Mouse (Mus musculus) heart, adult 18-20 months (tissue): Measurements from ENCODE around the gene Exoc4. TPM values are rescaled to one million over a fixed set of nuclear protein-coding genes. Genes with fewer than 3 reads are reported as not detected.

Experiments used
- DNase-seq, 2 experiments: peaks; one replicate each; pipeline ENCODE4 v3.0.0; 2021 to 2022; ENCODE audit warnings: mixed read lengths in 1 of 2
- total RNA-seq, 2 experiments: library from RNA; stranded (reverse); gene quantifications; 2 replicates each; pipeline ENCODE4 v1.2.3; 2021

The Exoc4 gene
- total RNA-seq, 2 experiments from 2014 or later: 36.7 to 37.1 TPM

DNA sequence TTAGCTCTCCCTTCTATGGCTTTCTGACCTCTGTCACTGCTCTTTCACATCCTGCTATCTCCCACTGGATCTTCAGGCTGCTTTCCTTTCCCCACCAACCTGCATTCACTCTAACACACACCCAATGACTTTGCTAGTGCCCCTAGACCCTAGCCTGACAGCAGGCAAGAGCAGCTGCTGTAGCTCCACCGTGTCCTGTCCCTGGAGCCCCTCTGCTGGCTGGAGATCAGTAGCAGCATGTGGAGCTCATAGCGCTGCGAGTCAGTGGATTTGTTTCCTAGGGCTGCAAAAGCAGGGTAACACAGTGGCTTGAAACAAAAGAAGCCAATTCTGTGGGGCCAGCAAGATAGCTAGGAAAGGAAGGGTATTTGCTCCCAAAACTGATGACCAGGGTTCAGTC is 515.1 kb downstream of the Exoc4 start:
- peak; percentile 9 to 11 for DNase-seq

DNA sequence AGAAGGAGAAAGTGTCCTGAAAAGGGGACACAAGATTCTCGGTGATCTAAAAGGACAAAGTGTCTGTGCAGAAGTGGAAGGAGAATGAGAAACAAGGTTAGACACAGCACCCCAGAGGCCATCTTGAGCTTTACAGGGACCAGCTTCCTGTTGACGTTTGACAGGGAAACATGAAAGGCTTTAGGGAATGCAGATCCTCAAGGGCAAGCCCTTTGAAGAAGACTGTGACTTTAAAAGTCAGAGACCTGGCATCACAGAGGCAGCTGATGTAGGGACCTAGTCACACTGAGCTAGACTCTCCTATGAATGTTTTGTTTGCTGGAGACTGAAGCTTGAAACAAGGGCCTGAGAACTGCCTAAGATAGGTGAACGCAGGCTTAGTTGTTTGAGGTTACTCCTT is 520.4 kb downstream of the Exoc4 start:
- no peak for DNase-seq

DNA sequence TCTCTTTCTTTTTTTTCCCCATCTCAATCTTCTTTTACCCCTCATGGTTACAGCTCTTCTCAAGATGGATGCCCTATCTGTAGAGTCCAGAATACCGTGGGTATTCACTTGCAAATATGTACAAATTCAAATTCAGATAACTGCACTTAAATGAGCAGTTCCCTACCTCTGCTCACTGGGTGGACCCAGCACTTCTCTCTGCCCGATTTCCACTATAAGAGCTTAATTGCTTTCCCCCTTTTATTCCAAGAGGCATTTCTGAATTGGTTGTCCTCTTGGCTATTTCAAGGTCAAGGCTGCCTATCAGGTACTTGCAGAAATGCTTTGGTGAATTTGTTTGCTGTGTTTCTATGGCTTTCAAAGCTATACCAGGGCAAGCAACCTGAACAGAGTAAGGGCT is 521.1 kb downstream of the Exoc4 start:
- no peak for DNase-seq

DNA sequence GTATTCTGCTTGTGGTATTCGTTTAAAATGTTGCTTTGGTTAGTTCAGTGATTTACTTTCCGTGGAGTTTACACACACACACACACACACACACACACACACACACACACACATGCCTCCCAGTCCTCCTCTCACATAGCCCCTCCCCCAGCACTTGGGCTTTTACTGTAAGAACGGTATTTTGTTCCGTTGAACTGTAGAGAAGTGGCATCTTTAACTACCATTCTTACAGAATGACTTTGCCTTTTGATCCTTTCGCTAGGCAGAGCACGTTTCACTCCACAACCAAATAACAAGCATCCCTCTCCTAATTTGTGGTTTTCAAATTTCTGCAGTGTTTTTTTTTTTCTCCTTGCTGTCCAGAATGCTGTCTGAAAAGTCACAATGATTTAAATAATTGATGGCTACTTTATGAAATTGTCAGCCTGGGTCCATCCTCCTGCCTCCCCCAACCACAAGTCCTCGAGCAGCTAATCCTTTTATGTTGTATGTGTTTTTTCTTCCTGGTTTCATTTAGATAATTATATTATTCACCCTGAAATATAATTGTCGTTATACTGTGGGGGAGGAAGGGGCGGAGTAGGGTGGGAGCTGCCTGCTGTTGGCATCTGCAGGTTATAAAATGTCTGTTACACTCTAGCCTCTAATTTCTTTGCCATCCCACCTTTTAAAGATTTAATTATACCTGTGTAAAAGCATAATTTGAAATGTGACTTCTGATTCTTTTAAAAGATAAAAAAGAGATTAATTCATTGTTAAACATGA is 523.8 kb downstream of the Exoc4 start:
- no peak for DNase-seq

DNA sequence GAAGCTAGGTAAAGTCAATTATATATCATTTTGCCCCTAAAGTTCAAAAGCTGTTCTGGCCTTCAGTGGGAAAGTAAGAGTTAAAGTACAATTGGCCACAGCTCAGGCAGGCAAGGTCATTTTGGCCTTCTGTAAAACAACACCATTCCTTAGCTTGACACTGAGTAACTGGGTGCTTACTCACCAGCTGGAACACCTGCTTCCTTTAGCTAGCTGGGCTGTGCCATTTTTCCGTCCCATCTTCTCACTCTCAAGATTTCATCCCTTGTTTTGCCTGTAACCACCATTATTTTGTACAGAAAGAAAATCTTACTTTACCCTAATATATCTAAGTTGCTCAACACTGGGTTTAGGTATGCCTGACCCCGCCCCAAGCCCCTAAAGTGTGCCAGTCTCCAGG is 543.7 kb downstream of the Exoc4 start:
- no peak for DNase-seq

DNA sequence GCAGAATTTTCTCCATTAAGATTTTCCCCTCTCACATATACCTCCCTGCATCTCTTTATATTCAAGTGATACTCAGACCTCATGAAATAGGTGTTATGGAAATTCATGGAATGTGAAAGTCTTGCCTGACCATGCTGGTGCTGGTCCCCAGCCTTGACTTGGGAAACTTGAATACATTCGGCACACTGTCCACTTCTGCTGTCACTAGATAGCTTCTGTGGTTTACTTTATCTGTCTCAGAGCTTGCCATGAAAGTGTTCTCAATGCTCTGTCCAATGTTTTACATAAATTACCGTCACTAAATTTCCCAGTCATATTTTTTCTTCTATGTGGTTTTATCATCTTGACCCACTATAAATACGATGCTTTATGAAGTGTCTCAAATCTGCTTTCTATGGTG is 552.4 kb downstream of the Exoc4 start:
- DNase-seq: no peak

DNA sequence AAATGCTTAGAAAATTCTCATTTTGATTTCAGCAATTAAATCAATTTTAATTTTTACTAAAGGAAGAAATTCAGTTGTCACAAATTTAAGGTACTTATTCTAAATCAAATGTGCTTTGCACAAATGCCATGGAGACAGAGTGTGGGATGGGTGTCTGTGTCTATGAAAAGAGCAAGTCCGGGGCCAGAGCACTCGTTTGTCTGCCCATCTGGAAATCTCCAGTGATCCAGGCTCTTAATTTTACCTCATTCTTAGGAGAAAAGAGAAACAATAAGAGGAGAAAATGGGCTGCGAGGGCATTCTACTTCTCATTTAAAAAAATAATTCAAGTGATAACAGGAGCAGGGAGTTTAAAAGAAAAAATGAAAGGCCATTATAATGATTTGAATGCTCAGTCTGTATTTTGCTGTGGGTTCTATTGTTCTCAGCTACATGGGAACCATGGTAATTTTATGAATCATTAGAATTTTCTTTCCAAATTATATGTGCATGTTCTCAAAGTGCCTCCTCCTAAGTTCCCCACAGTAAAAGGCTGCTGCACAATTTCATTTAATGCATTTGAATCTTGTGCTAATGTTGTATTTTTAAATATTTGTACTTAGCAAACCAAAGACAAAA is 554.7 kb downstream of the Exoc4 start:
- DNase-seq: no peak

DNA sequence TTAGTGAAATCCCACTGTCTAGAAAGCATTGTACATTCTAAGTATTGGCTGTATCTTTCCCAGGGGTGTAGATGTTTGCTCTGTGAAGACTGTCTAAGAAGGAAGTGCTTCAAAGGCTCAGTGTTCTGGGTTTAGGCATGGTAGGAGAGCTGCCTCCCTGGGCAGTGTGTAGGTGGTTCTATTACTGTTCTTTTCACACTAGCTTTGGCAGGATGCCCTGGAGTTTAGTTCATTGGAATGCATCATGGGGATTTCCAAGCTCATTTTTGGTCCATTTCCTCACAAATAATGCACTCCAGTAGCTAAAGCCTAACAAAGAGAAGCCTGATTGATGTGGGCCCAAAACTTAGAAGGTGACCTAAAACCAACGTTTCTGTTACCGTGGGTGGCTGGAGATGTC is 555.9 kb downstream of the Exoc4 start:
- DNase-seq: peak; percentile 33 to 49

DNA sequence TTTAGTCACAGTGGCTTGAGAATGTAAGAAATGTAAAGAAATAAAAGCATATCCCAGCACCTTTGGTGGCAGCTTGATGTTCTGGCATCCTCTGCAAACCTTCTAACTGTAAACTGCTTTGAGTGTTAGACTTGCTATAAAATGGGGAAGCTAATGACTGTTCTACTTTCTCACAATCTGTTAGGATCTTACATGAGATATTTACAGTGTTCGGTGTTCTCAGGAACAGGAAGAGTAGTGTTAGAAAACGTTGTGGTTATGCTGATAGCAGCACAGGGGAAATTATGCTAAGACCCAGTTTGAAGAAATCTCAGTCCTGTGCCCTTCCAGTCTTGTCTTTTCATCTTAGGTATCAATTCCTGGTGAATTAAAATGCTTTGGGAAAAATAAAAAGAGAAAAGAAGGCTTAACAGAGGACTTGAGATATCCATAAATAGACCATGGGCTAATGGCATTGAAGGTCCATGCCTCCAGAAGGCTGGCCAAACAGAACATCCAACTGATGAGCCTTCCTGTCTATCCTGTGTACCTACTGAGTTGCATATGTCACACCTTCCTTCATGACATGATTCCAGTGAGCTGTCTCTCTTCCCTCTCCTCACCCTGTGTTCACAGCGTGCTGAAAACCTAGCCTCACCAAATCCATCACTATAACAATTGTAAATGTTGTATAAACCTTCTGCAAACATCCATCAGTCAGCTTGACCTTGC is 557.3 kb downstream of the Exoc4 start:
- no peak for DNase-seq

DNA sequence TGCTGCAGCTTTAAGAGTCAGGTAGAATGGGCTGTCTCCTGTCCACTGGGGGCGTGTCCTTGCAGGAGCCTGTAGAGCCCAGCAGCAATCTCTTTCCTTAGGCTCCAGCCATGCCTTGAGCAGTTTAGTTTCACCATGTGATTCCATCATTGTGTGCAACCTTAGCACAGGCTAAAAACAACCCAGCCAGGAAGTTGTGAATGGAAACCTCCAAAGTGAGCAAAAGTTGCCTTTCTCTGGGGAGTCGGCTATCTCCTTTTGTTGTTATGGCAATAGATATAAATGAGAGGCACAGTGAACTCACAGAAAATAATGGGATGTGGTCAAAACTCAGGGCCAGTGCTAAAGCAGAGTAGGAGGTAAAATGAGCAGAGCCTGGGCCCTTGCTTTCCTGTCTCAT is 565.5 kb downstream of the Exoc4 start:
- no peak for DNase-seq

DNA sequence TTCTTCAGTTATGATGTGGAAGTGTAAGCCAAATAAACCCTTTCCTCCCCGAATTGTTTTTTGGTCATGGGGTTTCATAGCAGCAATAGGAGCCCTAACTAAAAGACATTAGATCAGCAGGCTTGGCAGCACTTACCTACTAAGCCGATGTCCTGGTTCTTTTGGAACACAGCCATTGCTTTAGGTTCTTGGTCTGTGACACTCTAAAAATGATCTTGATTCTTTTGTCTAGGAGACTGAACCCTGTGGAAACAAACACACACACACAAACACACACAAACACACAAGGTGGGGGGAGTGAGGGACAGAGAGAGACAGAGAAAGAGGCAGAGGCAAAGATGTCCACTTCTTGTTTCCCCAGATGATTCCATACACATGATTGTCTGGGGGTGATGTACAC is 574.3 kb downstream of the Exoc4 start:
- DNase-seq: peak in 1 of 2 experiments; percentile 9

DNA sequence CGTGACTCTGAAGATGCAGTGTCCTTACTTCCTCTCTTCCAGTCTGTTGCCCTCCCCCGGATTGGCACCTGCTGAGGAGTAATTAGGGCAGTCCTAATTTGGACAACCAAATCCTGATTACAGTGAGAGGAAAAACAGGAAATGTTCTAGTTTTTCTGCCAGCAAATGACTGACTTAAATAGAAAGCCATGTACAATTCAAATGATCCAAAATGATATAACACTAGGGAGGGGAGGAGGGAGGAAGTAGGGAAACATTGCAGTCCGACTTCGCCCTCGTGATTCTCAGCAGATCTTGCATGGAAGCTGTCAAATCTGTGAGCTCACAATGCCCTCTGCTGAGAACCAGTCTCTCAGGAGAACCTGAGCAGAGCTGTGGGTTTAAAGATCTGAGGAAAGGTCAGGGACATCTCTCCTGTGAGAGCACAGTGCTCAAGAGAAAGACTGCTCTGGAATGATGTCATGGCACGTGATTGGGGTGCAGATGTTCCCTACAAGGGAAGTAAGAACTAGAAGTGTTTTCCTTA is 575.0 kb downstream of the Exoc4 start:
- peak; percentile 66 to 67 for DNase-seq

DNA sequence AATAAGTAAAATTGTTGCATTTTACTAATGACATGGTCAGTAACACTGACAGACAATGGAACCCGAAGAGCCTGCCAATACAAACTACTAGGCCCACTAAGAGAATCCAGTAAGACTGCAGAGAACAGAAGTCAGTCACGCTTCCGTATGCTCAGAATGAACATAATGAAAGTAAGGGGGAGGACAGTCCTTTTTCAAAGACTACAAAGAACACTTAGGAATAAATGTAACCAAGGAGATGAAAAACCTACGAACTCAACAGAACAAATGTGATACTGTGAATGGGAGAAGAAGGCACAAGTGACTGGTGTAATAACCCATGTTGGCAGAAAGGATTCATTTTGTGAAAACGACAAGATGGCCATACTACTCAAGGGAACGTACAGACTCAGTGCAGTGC is 579.6 kb downstream of the Exoc4 start:
- no peak for DNase-seq

DNA sequence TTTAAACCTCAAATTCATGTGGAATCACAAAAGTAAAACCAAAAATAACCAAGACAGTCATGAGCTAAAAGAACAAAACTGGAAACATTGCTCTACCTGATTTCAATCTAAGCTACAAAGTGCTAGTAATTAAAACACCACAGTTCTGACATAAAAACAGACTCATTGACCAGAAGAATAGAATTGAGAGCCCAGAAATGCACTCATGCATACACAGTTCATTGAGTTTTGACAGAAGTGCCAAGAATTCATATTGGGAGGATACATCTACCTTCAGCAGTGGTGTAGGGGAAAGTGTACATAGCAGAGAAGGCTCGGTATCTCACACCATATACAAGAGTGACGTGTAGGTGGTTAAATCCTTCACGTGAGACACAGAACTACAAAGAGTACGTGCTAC is 580.4 kb downstream of the Exoc4 start:
- no peak for DNase-seq

DNA sequence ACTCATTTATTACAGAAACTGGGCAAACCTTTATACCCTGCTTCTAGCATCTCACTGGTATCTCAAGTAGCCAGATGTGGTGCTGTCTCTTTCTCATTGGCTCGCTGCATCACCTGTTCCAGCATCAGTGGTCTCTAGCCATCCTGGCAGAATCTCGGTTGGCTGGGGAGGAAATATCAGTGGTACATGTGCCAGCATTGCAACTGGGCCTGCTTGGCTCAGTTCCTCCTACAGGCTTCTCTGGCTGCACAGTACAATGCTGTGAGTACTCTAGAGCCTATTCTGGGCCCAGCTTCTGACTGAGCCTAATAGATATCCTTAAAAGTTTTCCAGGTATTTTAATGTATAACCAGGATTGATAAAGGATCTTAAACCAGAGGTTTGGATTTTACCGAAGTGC is 582.4 kb downstream of the Exoc4 start:
- DNase-seq: no peak

DNA sequence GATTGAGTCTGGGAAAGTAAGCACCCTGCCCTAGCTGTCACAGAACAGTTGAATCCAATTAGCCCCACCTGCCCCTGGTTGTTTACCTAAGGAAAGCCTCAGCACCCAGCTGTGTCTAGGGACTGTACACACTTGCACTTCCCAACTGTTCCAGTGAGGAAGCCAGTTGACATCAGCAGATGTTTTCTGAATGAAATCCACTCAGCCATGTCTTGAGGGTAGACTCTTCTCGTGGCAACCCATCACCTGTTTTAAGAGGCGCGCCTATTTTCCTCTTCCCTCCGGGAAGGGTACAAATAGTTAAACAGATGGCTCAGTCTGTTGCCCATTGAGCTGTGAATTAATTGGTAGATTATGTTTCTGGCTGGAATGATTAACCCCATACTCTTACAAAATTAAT is 584.1 kb downstream of the Exoc4 start:
- no peak for DNase-seq

DNA sequence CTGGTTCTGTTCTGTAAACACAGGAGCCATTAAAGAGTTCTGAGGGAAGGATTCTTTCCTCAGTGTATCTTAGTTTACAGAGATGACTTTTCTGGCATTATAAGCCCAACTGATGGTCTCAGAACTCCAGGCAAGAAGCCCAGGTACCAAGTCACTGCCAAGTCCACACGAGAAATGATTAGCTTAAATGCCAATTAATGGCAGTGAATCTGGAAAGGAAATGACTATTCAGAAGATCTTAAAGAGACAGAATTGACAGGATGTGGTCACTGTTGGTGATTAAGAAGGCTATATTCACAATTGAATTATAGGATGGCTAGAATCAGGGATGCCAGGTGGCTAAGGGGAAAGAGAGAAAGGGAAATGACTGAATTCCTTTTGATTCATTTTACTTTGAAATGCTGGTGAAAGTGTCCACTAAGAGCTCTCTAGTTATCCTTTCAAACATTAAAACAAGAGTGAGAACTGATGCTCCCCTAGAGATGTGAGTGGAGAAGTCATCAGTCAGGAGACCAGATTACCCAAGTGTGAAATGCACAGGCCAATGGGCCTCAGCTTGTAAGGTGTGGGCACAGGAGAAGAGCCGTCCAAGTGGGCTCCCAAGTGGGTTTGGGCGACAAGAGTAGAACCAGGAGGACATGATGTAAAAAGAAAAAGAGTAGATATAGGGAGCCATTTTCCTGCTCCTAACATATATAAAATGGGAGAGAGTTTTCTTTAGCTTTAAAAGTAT is 587.3 kb downstream of the Exoc4 start:
- DNase-seq: no peak

DNA sequence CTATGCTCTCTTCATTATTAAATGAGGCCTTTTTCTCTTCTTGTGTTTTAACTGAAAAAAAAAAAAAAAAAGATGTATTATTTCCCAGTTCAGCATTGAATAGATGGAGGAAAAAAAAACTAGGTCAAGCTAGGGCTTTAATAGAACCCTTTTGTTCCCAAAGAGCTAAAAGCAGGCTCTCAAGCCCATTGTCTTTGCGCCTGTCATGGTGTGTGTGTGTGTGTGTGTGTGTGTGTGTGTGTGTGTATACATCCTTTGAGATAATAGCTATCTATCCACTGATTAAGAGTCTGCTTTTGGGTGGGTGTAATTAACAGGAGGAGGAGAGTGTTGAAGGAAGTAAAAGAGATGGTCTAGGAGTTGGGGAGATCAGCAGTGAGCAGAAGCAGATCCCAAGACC is 594.0 kb downstream of the Exoc4 start:
- no peak for DNase-seq

DNA sequence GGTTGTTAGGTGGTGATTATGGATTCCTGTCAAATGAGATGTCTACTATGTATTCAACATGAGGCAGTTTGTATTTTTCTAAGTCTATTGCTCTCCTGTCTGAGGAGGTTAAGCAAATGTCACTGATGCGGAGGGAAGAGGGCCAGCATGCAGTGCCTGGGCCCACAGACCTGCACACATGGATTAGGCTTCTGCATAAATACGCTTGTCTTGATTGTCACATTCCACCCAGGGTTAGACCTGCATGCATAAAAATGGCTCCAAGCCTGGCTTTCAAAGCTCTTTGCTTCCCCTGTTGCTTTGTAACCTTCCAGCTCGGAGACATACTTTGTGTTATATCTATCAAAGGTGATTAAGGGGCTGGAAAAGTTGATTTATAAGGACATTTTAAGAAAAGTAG is 610.2 kb downstream of the Exoc4 start:
- DNase-seq: no peak

DNA sequence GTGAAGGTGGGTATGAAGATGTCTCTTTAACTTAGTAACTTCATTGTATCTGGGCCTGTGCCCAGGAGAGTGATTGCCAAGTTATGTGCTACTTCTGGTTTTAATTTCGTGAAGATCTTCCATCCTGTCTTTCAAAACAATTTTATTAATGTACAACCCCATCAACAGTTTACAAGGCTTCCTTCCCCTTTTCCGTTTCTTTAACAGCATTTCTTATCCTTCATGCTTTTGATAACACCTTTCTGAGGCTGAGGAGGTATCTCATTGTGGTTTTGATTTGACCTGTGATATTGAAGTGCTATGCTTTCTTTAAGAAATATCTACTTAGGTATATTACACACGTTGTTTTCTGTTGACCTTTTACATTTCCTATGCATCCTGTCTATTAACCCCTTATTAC is 616.9 kb downstream of the Exoc4 start:
- no peak for DNase-seq

DNA sequence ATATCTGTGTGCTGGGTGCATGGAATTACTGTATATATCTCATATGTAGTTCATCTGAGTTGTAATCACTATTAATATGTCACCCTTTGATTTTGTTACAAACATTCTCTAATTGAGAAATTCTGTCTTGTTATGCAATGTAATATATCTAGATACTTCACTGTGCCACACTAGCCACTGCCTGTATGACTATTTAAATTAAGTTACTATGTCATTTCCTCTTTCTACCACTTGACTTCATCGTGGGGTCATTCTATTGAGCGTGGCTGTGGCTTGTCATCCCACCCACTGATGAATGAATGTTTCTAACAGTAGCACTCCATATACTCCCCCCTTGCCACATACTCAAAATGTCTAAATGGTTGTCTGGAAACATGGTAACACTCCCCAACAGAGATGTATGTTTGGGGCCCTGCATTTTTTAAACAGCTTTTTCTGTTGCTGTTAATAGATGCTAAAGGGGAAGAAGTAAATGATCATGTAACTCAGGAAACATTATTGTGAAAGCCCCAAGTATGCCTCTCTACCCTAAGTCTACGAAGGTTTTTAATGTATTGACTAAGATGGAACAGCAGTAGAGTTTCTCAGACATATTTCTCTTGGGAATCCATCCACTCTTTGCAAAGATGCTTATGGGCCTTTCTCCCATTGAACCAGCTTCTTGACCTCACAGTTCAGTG is 618.2 kb downstream of the Exoc4 start:
- no peak for DNase-seq

DNA sequence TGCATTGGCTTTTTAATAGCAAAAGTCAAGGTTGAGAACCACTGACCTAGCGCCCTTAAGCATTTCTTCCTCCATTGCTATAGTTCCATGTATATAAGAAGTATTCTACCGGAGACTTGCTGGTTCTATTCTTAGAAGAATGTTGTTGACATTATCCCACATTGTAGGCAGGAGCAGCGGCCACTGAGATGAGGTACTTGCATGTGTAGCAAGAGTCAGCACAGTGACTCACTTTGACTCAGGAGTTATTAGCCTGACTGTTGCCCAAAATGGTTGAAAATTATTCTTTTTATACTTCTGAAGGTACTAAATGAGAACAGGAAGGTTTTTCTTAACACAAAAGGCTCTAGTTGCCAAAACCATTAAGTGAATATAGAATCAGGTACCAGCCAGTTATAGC is 620.4 kb downstream of the Exoc4 start:
- no peak for DNase-seq
